Mouse (Mus musculus) heart, postnatal 0 days (tissue): ENCODE results near the gene Zdhhc8. TPM values are rescaled to one million over a fixed set of nuclear protein-coding genes. Genes with fewer than 3 reads are reported as not detected.
"Not testable (repeated sequence)": the region's sequence is repeated elsewhere in the genome, so short reads cannot be mapped to it uniquely, and the experiment has no call there.

Experiments used
- ATAC-seq: fragments of 200-750 bp; cut with Nextera tagmentation; 2 replicates; pipeline ENCODE4 v1.8.0; 2017; ENCODE audit warnings: low read depth, moderate number of reproducible peaks, moderate library complexity; ENCODE audit not compliant: insufficient read depth
- DNase-seq: peaks from one replicate; pipeline ENCODE4 v3.0.0-alpha.2; 2016; ENCODE audit warnings: low spot score
- H3K27ac ChIP-seq: fragments of 300-500 bp; sonication (generic); 2 replicates; pipeline ENCODE4 v1.5.1; 2014; ENCODE audit warnings: low read depth, mild to moderate bottlenecking
- H3K27me3 ChIP-seq: fragments of 300-500 bp; sonication (generic); 2 replicates; pipeline ENCODE4 v1.6.1; 2014; ENCODE audit warnings: low read length, mixed read lengths; ENCODE audit not compliant: control insufficient read depth, insufficient read depth
- H3K36me3 ChIP-seq: fragments of 300-500 bp; sonication (generic); replicated peaks from 2 replicates; pipeline ENCODE4 v1.6.1; 2014; ENCODE audit warnings: low read length, mixed read lengths; ENCODE audit not compliant: control insufficient read depth, insufficient read depth
- H3K4me1 ChIP-seq: fragments of 300-500 bp; sonication (generic); 2 replicates; pipeline ENCODE4 v1.6.1; 2014; ENCODE audit warnings: antibody characterized with exemption; ENCODE audit not compliant: control insufficient read depth, insufficient read depth
- H3K4me2 ChIP-seq: fragments of 300-500 bp; sonication (generic); 2 replicates; pipeline ENCODE4 v1.6.1; 2014; ENCODE audit warnings: low read depth, mild to moderate bottlenecking, low read length, moderate library complexity
- H3K4me3 ChIP-seq: fragments of 300-500 bp; sonication (generic); 2 replicates; pipeline ENCODE4 v1.5.1; 2014; ENCODE audit warnings: low read depth, low read length
- H3K9ac ChIP-seq: fragments of 300-500 bp; sonication (generic); replicated peaks from 2 replicates; pipeline ENCODE4 v1.6.1; 2014; ENCODE audit warnings: low read depth, low read length, mixed read lengths
- H3K9me3 ChIP-seq: fragments of 300-500 bp; sonication (generic); replicated peaks from 2 replicates; pipeline ENCODE4 v1.6.1; 2016; ENCODE audit warnings: low read length; ENCODE audit not compliant: control insufficient read depth
- CTCF ChIP-seq: IDR thresholded peaks from 2 replicates; pipeline ENCODE4 v1.5.1; 2016; ENCODE audit warnings: antibody characterized with exemption, control low read depth, low read depth
- EP300 ChIP-seq: IDR thresholded peaks from 2 replicates; pipeline ENCODE4 v1.6.1; 2016; ENCODE audit warnings: antibody characterized with exemption, low read depth
- WGBS: fragments of 180-500 bp; shearing (Covaris S2); extraction: QIAGEN DNeasy Blood & Tissue Kit; methylation state at CpG from one replicate; pipeline ENCODE4 v1.1.7; 2014; 5-methylcytosine and 5-hydroxymethylcytosine counted together
- polyA plus RNA-seq: library from polyadenylated mRNA; unstranded; fragments of >200 nt; fragmentation: Nextera tagmentation; extraction: Ambion mirVana; gene quantifications from 2 replicates; pipeline ENCODE4 v1.2.1, GENCODE M21; 2015
- total RNA-seq: library from RNA; depleted of rRNA; stranded (reverse); fragments of >200 nt; gene quantifications from 2 replicates; pipeline ENCODE4 v1.2.3, GENCODE M21; 2014; ENCODE audit warnings: low replicate concordance

Zdhhc8 gene
- total and polyA plus RNA-seq, 2 experiments from 2014 or later = 16.4 to 27.7 TPM

GRCm38 (mm10) chr16:18200062-18200461, 34.9 kb downstream of the Zdhhc8 start:
- WGBS = 78% methylated on average over 2 of the region's 2 CpGs
- no peak overlapping the region for H3K9ac ChIP-seq
- no peaks in the 10 kb centered on the region for H3K9me3 ChIP-seq
- no peaks in the 10 kb centered on the region for H3K4me1 ChIP-seq
- ATAC-seq (no peak), DNase-seq (no peak)
- H3K27ac ChIP-seq = no peak overlapping the region
- no peak overlapping the region for H3K4me2 ChIP-seq
- no peaks in the 10 kb centered on the region for H3K27me3 ChIP-seq
- no peak overlapping the region for H3K4me3 ChIP-seq
- TF ChIP-seq EP300 (no peak), CTCF (no peak)
- no peaks in the 10 kb centered on the region for H3K36me3 ChIP-seq

- TF ChIP-seq CTCF = no peak
- no peak for TF ChIP-seq EP300
- no peaks in the 10 kb centered on the region for H3K27me3 ChIP-seq
- no peak for ATAC-seq
- no peak overlapping the region for H3K27ac ChIP-seq
- no peak overlapping the region for H3K9ac ChIP-seq
- no peak overlapping the region for H3K4me2 ChIP-seq
- no peak overlapping the region for H3K4me3 ChIP-seq
- no peaks in the 10 kb centered on the region for H3K4me1 ChIP-seq
- WGBS = 84% methylated on average over 10 of the region's 10 CpGs
- DNase-seq = no peak
- no peaks in the 10 kb centered on the region for H3K9me3 ChIP-seq
- no peaks in the 10 kb centered on the region for H3K36me3 ChIP-seq
Observed at GRCm38 (mm10) chr16:18198365-18199098, 36.4 kb downstream of the Zdhhc8 start.

DNA sequence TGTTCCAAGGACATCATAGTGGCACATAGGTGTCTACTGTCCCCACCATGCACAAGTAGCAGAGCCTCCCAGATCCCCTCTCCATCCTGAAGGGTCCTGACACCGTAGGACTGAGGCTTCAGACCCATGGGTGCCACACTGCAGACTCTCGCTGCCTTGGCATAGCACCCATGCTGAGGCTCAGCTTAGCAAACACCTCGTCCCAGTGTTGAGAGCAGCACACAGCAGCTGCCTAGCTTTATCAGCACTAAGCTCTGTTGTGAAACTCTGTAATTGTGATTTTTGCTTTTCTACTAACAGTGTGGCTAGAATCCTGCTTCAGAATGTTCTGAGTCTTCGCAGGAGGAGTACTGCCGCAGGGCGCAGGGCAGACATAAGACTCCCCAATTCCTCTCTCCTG, 37.1 kb downstream of the Zdhhc8 start:
- no peak overlapping the region for H3K27ac ChIP-seq
- no peak for TF ChIP-seq CTCF
- no peak for TF ChIP-seq EP300
- no peaks in the 10 kb centered on the region for H3K9me3 ChIP-seq
- ATAC-seq (no peak), DNase-seq (no peak)
- no peak overlapping the region for H3K9ac ChIP-seq
- H3K27me3 ChIP-seq = no peaks in the 10 kb centered on the region
- no peak overlapping the region for H3K4me2 ChIP-seq
- no peaks in the 10 kb centered on the region for H3K36me3 ChIP-seq
- 70% methylated on average over 6 of the region's 6 CpGs for WGBS
- H3K4me3 ChIP-seq = no peak overlapping the region
- H3K4me1 ChIP-seq = no peaks in the 10 kb centered on the region

- H3K4me1 ChIP-seq, ATAC-seq, H3K9me3 ChIP-seq, H3K4me3 ChIP-seq, H3K36me3 ChIP-seq, H3K27ac ChIP-seq, DNase-seq, H3K9ac ChIP-seq, H3K4me2 ChIP-seq, H3K27me3 ChIP-seq: not testable (repeated sequence)
- WGBS = 44% methylated on average over 3 of the region's 3 CpGs
Observed at GRCm38 (mm10) chr16:18195561-18195960, 39.4 kb downstream of the Zdhhc8 start.

GRCm38 (mm10) chr16:18195068-18195467, 39.9 kb downstream of the Zdhhc8 start:
- 59% methylated on average over 5 of the region's 5 CpGs for WGBS
- Histone ChIP-seq H3K36me3 (no peaks in the 10 kb centered on the region), H3K9ac (no peak overlapping the region), H3K4me1 (no peaks in the 10 kb centered on the region), H3K4me2 (no peak overlapping the region), H3K27ac (no peak overlapping the region), H3K4me3 (no peak overlapping the region), H3K27me3 (no peaks in the 10 kb centered on the region), H3K9me3 (no peaks in the 10 kb centered on the region)
- ATAC-seq (no peak), DNase-seq (no peak)
- TF ChIP-seq CTCF (no peak), EP300 (no peak)
